Mouse (Mus musculus): ENCODE results near the gene Susd3. TPM values are rescaled to one million over a fixed set of nuclear protein-coding genes. Genes with fewer than 3 reads are reported as not detected.

Susd3 gene
- 0.94 and 1.4 TPM in 2 replicates for polyA plus RNA-seq (2015; fragmentation: Nextera tagmentation; extraction: Ambion mirVana)

DNA sequence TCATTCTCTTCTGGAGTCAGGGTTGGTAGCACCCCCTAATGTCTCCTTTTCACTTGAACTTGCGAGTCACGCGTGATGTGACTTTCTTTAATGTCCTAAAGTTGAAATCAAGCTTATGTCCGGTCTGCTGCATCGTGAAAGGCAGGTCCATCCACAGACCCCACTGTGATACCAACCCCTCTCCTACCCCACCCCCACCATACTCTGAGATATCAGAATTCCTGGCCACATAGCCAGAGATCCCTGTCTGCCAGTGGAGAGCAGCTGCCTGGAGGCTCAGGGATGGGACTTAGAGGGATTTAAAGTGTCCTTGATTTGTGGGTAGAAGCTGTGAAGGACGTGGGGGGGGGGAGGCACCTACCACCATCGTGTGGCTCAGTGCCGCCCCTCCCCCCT is at the start of gene Susd3:
TSS of gene Susd3 (minus strand) at position 240 of the 396 bp plus-strand sequence.
- ATAC-seq = no peak
- peaks cover 13% of the 10 kb centered on the region for H3K4me1 ChIP-seq (replicated peaks)
- no peaks in the 10 kb centered on the region for H3K9me3 ChIP-seq
- H3K27ac ChIP-seq = no peak within 1 kb of the TSS
- H3K4me2 ChIP-seq (replicated peaks) = peak within 1 kb of the TSS; percentile 92
- H3K9ac ChIP-seq = peak within 1 kb of the TSS; percentile 45
- H3K4me3 ChIP-seq (replicated peaks) = peak within 1 kb of the TSS; percentile 44
- H3K36me3 ChIP-seq = no peaks in the 10 kb centered on the region
- 22% methylated on average over 8 of the region's 8 CpGs for WGBS
- H3K27me3 ChIP-seq (replicated peaks) = peaks cover 22% of the 10 kb centered on the region

GRCm38 (mm10) chr13:49296270-49296669 is 47.8 kb upstream of the Susd3 start:
- H3K9ac ChIP-seq = no peak overlapping the region
- no peak overlapping the region for H3K4me2 ChIP-seq (replicated peaks)
- ATAC-seq = no peak
- H3K4me3 ChIP-seq (replicated peaks) = no peak overlapping the region
- WGBS = 83% methylated on average over 7 of the region's 7 CpGs
- H3K4me1 ChIP-seq (replicated peaks) = peaks cover 16% of the 10 kb centered on the region; the same call in 1 of the 2 replicates
- H3K9me3 ChIP-seq = no peaks in the 10 kb centered on the region
- H3K27me3 ChIP-seq (replicated peaks) = no peaks in the 10 kb centered on the region
- no peak overlapping the region for H3K27ac ChIP-seq
- no peaks in the 10 kb centered on the region for H3K36me3 ChIP-seq

- Histone ChIP-seq H3K4me3 (replicated peaks) (no peak overlapping the region), H3K4me1 (replicated peaks) (peaks cover 12% of the 10 kb centered on the region; the same call in 1 of the 2 replicates), H3K9me3 (no peaks in the 10 kb centered on the region), H3K27ac (no peak overlapping the region), H3K27me3 (replicated peaks) (no peaks in the 10 kb centered on the region), H3K9ac (no peak overlapping the region), H3K4me2 (replicated peaks) (no peak overlapping the region), H3K36me3 (no peaks in the 10 kb centered on the region)
- 72% methylated on average over 9 of the region's 9 CpGs for WGBS
- ATAC-seq = no peak
These were observed 45.6 kb upstream of the Susd3 start for GRCm38 (mm10) chr13:49294108-49294507.

DNA sequence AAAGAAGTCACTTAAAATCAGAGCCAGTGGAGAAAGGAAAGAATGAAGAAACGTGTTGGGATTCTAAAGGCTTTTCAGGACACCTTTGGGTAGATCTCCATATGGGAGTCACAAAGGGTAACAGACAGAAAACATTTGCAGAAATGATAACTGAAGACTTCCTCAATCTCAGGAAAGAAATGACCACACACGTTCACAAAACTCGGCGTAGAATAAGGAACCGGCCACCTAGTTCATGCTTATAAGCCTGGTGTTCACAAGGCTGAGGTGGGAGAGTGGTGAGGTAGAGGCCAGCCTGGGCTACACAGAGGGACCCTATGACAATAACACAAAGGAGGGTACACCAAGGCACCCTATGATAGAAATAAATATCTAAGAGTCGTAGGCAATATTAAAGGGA is 43.4 kb upstream of the Susd3 start:
- Histone ChIP-seq H3K9me3 (no peaks in the 10 kb centered on the region), H3K27ac (no peak overlapping the region), H3K4me3 (replicated peaks) (no peak overlapping the region), H3K27me3 (replicated peaks) (no peaks in the 10 kb centered on the region), H3K4me2 (replicated peaks) (no peak overlapping the region), H3K9ac (no peak overlapping the region), H3K36me3 (no peaks in the 10 kb centered on the region), H3K4me1 (replicated peaks) (0 out of 2 replicates have a peak, but pooled peaks cover 3% of the 10 kb centered on the region)
- WGBS = 87% methylated on average over 6 of the region's 6 CpGs
- ATAC-seq = no peak

DNA sequence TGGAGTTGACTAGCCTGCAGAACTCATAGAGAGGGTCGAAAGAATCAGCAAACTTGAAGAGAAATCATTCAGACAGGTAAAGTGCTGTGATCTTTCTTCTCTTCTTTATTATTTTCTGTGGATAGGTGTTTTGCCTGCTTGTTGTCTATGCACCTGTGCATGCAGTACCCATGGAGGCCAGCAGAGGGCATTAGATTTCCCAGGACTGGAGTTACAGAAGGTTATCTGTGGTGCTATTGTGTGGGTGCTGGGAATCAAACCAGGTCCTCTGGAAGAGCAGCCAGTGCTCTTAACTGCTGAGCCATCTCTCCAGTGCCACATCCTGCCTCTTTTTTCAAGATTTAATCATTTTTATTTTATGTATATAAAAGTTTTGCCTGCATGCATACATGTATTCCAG is 42.9 kb upstream of the Susd3 start:
- no peak for ATAC-seq
- H3K27me3 ChIP-seq (replicated peaks) = no peaks in the 10 kb centered on the region
- 53% methylated on average over 1 of the region's 1 CpGs for WGBS
- no peak overlapping the region for H3K4me3 ChIP-seq (replicated peaks)
- H3K4me1 ChIP-seq (replicated peaks) = 0 out of 2 replicates have a peak, but pooled peaks cover 3% of the 10 kb centered on the region
- no peak overlapping the region for H3K27ac ChIP-seq
- H3K4me2 ChIP-seq (replicated peaks) = no peak overlapping the region
- no peaks in the 10 kb centered on the region for H3K36me3 ChIP-seq
- H3K9ac ChIP-seq = no peak overlapping the region
- no peaks in the 10 kb centered on the region for H3K9me3 ChIP-seq

- WGBS = 76% methylated on average over 6 of the region's 6 CpGs
- Histone ChIP-seq H3K36me3 (no peaks in the 10 kb centered on the region), H3K9me3 (no peaks in the 10 kb centered on the region), H3K4me2 (replicated peaks) (no peak overlapping the region), H3K4me3 (replicated peaks) (no peak overlapping the region), H3K4me1 (replicated peaks) (0 out of 2 replicates have a peak, but pooled peaks cover 3% of the 10 kb centered on the region), H3K27ac (peak overlapping the region; percentile 49), H3K9ac (no peak overlapping the region), H3K27me3 (replicated peaks) (no peaks in the 10 kb centered on the region)
- ATAC-seq = peak; percentile 56
These were observed 38.7 kb upstream of the Susd3 start for GRCm38 (mm10) chr13:49287224-49287623.

- Histone ChIP-seq H3K36me3 (no peaks in the 10 kb centered on the region), H3K4me3 (replicated peaks) (no peak overlapping the region), H3K27me3 (replicated peaks) (no peaks in the 10 kb centered on the region), H3K4me1 (replicated peaks) (0 out of 2 replicates have a peak, but pooled peaks cover 3% of the 10 kb centered on the region), H3K9ac (no peak overlapping the region), H3K4me2 (replicated peaks) (no peak overlapping the region), H3K9me3 (no peaks in the 10 kb centered on the region), H3K27ac (peak overlapping the region; percentile 49)
- peak; percentile 97 for ATAC-seq
- WGBS = 55% methylated on average over 3 of the region's 3 CpGs
These were observed 38.2 kb upstream of the Susd3 start for GRCm38 (mm10) chr13:49286750-49287149.

GRCm38 (mm10) chr13:49283686-49284085 is 35.2 kb upstream of the Susd3 start:
- no peaks in the 10 kb centered on the region for H3K36me3 ChIP-seq
- no peak overlapping the region for H3K4me2 ChIP-seq (replicated peaks)
- no peak overlapping the region for H3K9ac ChIP-seq
- no peaks in the 10 kb centered on the region for H3K9me3 ChIP-seq
- ATAC-seq = no peak
- H3K4me1 ChIP-seq (replicated peaks) = 0 out of 2 replicates have a peak, but pooled peaks cover 3% of the 10 kb centered on the region
- H3K27me3 ChIP-seq (replicated peaks) = no peaks in the 10 kb centered on the region
- no peak overlapping the region for H3K27ac ChIP-seq
- no peak overlapping the region for H3K4me3 ChIP-seq (replicated peaks)
- WGBS = 83% methylated on average over 9 of the region's 9 CpGs

DNA sequence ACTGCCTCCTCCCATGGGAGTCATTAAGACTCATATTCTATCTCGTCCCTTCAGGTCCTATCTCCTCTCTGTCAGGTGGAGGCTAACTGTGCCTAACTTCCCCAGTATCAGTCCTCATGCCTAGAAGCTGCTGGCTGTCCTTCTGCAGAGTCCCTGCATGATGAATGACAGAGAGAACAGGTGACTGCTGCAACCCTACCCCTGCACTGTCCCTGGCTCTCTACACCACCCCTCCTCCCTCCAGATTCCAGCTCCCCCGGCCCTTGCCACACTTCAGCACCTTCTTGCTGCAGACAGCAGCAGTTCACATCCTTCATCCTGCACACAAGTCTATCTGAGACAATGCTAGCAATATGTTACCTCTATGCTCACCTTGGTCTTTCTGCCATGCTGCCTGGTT is 33.7 kb upstream of the Susd3 start:
- Histone ChIP-seq H3K9me3 (no peaks in the 10 kb centered on the region), H3K36me3 (no peaks in the 10 kb centered on the region), H3K4me2 (replicated peaks) (no peak overlapping the region), H3K4me1 (replicated peaks) (0 out of 2 replicates have a peak, but pooled peaks cover 2% of the 10 kb centered on the region), H3K27ac (no peak overlapping the region), H3K4me3 (replicated peaks) (no peak overlapping the region), H3K27me3 (replicated peaks) (no peaks in the 10 kb centered on the region), H3K9ac (no peak overlapping the region)
- 54% methylated on average over 2 of the region's 2 CpGs for whole genome bisulfite sequencing
- ATAC-seq = no peak

DNA sequence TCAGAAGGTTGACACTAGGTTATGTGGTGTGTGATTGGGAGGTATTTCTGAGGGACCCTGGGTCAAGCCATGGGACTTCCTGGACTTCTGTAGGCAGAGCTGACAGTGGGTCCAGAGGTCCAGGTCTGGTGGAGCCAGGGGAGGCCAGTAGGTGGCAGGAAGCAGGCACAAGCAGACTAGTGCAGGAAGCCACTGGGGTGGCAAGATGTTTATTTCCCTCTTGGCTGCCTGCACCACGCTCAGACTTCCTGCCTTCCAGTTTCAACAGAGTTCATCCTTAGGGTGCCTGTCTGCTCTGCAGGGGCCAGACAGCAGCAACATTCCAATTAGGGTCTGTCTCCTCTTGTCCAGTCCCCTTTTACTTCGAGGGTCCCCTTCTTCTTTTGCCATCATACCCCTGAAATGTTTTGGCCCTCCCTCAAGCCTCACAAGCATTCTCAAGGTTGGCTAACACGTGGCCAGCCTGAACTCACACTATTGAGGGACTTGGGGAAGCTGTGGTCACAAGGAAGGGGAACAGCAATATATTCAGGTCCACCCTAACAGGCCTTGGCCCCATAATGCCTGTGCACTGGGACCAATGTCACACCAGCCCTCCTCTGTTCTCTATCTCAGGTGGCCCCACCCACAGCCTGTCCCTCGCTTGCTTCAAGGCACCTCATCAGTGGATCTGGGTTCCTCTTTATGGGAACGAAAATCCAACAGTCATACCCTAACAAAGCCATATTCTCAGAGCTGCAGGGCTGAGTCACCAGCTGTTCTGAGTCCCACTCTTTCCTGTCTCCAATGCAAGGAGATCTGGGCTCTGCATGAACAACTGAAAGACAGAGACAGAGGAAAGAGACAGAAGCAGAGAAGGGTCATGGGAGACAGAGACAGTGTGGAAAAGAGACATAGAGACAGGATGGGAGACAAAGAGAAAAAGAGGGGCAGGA is 23.6 kb upstream of the Susd3 start:
- no peaks in the 10 kb centered on the region for H3K9me3 ChIP-seq
- no peak overlapping the region for H3K27ac ChIP-seq
- no peaks in the 10 kb centered on the region for H3K36me3 ChIP-seq
- H3K4me2 ChIP-seq (replicated peaks) = no peak overlapping the region
- no peaks in the 10 kb centered on the region for H3K4me1 ChIP-seq (replicated peaks)
- no peaks in the 10 kb centered on the region for H3K27me3 ChIP-seq (replicated peaks)
- peak; percentile 45; the same call in 1 of the 2 replicates for ATAC-seq
- 54% methylated on average over 5 of the region's 5 CpGs for WGBS
- H3K9ac ChIP-seq = no peak overlapping the region
- H3K4me3 ChIP-seq (replicated peaks) = no peak overlapping the region

- no peaks in the 10 kb centered on the region for H3K9me3 ChIP-seq
- H3K4me2 ChIP-seq (replicated peaks) = no peak overlapping the region
- 85% methylated on average over 8 of the region's 8 CpGs for WGBS
- H3K4me1 ChIP-seq (replicated peaks) = no peaks in the 10 kb centered on the region
- no peak overlapping the region for H3K4me3 ChIP-seq (replicated peaks)
- no peak overlapping the region for H3K9ac ChIP-seq
- no peaks in the 10 kb centered on the region for H3K36me3 ChIP-seq
- no peaks in the 10 kb centered on the region for H3K27me3 ChIP-seq (replicated peaks)
- no peak for ATAC-seq
- no peak overlapping the region for H3K27ac ChIP-seq
These were observed 22.0 kb upstream of the Susd3 start for GRCm38 (mm10) chr13:49270500-49270899.

GRCm38 (mm10) chr13:49267645-49268044 is 19.1 kb upstream of the Susd3 start:
- Histone ChIP-seq H3K4me3 (replicated peaks) (no peak overlapping the region), H3K27ac (no peak overlapping the region), H3K36me3 (no peaks in the 10 kb centered on the region), H3K4me2 (replicated peaks) (no peak overlapping the region), H3K27me3 (replicated peaks) (no peaks in the 10 kb centered on the region), H3K9ac (no peak overlapping the region), H3K4me1 (replicated peaks) (no peaks in the 10 kb centered on the region), H3K9me3 (no peaks in the 10 kb centered on the region)
- ATAC-seq = no peak
- 28% methylated on average over 2 of the region's 2 CpGs for WGBS

All from intestine, embryonic 15.5 days (tissue).